Mouse (Mus musculus) embryonic facial prominence, embryonic 14.5 days (tissue): ENCODE measurements at regions not wholly inside any gene's neighbourhood (a gene's known extent, or its start where the extent isn't known, plus 50 kb on each side); places are given as distances from the start of the nearest gene placed in this dataset.
A peak's percentile ranks its signal among the peaks of the same experiment; 100 is the strongest.

ENCODE experiments used
- ATAC-seq: fragments of 200-750 bp; cut with Nextera tagmentation; 2 replicates; pipeline ENCODE4 v1.8.0; 2017; ENCODE audit warnings: low read depth, moderate number of reproducible peaks, moderate TSS enrichment
- DNase-seq: peaks from one replicate; pipeline ENCODE4 v3.0.0-alpha.2; 2015; ENCODE audit warnings: low spot score
- H3K27ac ChIP-seq: fragments of 300-500 bp; sonication (generic); replicated peaks from 2 replicates; pipeline ENCODE4 v1.5.1; 2014; ENCODE audit warnings: low read depth, mild to moderate bottlenecking, low read length, moderate library complexity
- H3K27me3 ChIP-seq: fragments of 300-500 bp; sonication (generic); replicated peaks from 2 replicates; pipeline ENCODE4 v1.6.1; 2014; ENCODE audit warnings: low read length; ENCODE audit not compliant: control insufficient read depth, insufficient read depth
- H3K36me3 ChIP-seq: fragments of 300-500 bp; sonication (generic); 2 replicates; pipeline ENCODE4 v1.6.1; 2014; ENCODE audit warnings: low read length, mixed read lengths; ENCODE audit not compliant: control insufficient read depth, insufficient read depth
- H3K4me1 ChIP-seq: fragments of 300-500 bp; sonication (generic); 2 replicates; pipeline ENCODE4 v1.6.1; 2014; ENCODE audit warnings: antibody characterized with exemption, low read length; ENCODE audit not compliant: control insufficient read depth, insufficient read depth
- H3K4me2 ChIP-seq: fragments of 300-500 bp; sonication (generic); 2 replicates; pipeline ENCODE4 v1.6.1; 2014; ENCODE audit warnings: low read depth, mild to moderate bottlenecking, low read length, moderate library complexity, mixed read lengths
- H3K4me3 ChIP-seq: fragments of 300-500 bp; sonication (generic); 2 replicates; pipeline ENCODE4 v1.5.1; 2014; ENCODE audit warnings: low read depth, mild to moderate bottlenecking, low read length
- H3K9ac ChIP-seq: fragments of 300-500 bp; sonication (generic); 2 replicates; pipeline ENCODE4 v1.6.1; 2014; ENCODE audit warnings: low read depth, mild to moderate bottlenecking, low read length, moderate library complexity, mixed read lengths
- H3K9me3 ChIP-seq: fragments of 300-500 bp; sonication (generic); 2 replicates; pipeline ENCODE4 v1.6.1; 2016; ENCODE audit warnings: low read length; ENCODE audit not compliant: control insufficient read depth
- WGBS: fragments of 180-500 bp; shearing (Covaris S2); extraction: QIAGEN DNeasy Blood & Tissue Kit; methylation state at CpG from one replicate; pipeline ENCODE4 v1.1.7; 2014; 5-methylcytosine and 5-hydroxymethylcytosine counted together

GRCm38 (mm10) chr1:159034952-159035351 lies 54.7 kb upstream of the Pappa2 start:
- WGBS = 50% methylated on average over 2 of the region's 2 CpGs
- H3K9me3 ChIP-seq = no peaks in the 10 kb centered on the region
- H3K36me3 ChIP-seq = no peaks in the 10 kb centered on the region
- ATAC-seq (no peak), DNase-seq (peak; percentile 45)
- no peak overlapping the region for H3K27ac ChIP-seq
- H3K9ac ChIP-seq = no peak overlapping the region
- no peaks in the 10 kb centered on the region for H3K4me1 ChIP-seq
- H3K4me3 ChIP-seq = no peak overlapping the region
- no peak overlapping the region for H3K4me2 ChIP-seq
- H3K27me3 ChIP-seq = no peaks in the 10 kb centered on the region

- ATAC-seq (no peak), DNase-seq (no peak)
- Histone ChIP-seq H3K9me3 (no peaks in the 10 kb centered on the region), H3K27me3 (no peaks in the 10 kb centered on the region), H3K9ac (no peak overlapping the region), H3K4me1 (no peaks in the 10 kb centered on the region), H3K27ac (no peak overlapping the region), H3K4me3 (no peak overlapping the region), H3K4me2 (no peak overlapping the region), H3K36me3 (no peaks in the 10 kb centered on the region)
- 51% methylated on average over 6 of the region's 6 CpGs for WGBS
These were observed 56.1 kb upstream of the Pappa2 start for GRCm38 (mm10) chr1:159036371-159036770.

GRCm38 (mm10) chr1:159045870-159046385 lies 65.6 kb upstream of the Pappa2 start:
- H3K9me3 ChIP-seq = no peaks in the 10 kb centered on the region
- no peak for DNase-seq
- no peak overlapping the region for H3K4me3 ChIP-seq
- H3K36me3 ChIP-seq = no peaks in the 10 kb centered on the region
- no peak overlapping the region for H3K9ac ChIP-seq
- 70% methylated on average over 4 of the region's 4 CpGs for WGBS
- no peak for ATAC-seq
- H3K27ac ChIP-seq = no peak overlapping the region
- H3K4me1 ChIP-seq = no peaks in the 10 kb centered on the region
- no peak overlapping the region for H3K4me2 ChIP-seq
- no peaks in the 10 kb centered on the region for H3K27me3 ChIP-seq

GRCm38 (mm10) chr1:159065024-159065423 lies 84.7 kb upstream of the Pappa2 start:
- H3K27me3 ChIP-seq = no peaks in the 10 kb centered on the region
- WGBS = 43% methylated on average over 1 of the region's 1 CpGs
- no peaks in the 10 kb centered on the region for H3K36me3 ChIP-seq
- no peak overlapping the region for H3K9ac ChIP-seq
- H3K27ac ChIP-seq = no peak overlapping the region
- no peak for DNase-seq
- no peaks in the 10 kb centered on the region for H3K4me1 ChIP-seq
- ATAC-seq = no peak
- H3K4me2 ChIP-seq = no peak overlapping the region
- H3K4me3 ChIP-seq = no peak overlapping the region
- no peaks in the 10 kb centered on the region for H3K9me3 ChIP-seq

- no peak overlapping the region for H3K4me2 ChIP-seq
These were observed 118.9 kb upstream of the Pappa2 start for GRCm38 (mm10) chr1:159099205-159099604.

GRCm38 (mm10) chr1:159122201-159122600 lies 109.9 kb upstream of the Cop1 start:
- H3K4me2 ChIP-seq = no peak overlapping the region
- H3K36me3 ChIP-seq = no peaks in the 10 kb centered on the region
- H3K4me3 ChIP-seq = no peak overlapping the region
- WGBS = 65% methylated on average over 3 of the region's 3 CpGs
- no peaks in the 10 kb centered on the region for H3K4me1 ChIP-seq
- DNase-seq (peak; percentile 2), ATAC-seq (no peak)
- no peak overlapping the region for H3K27ac ChIP-seq
- no peaks in the 10 kb centered on the region for H3K27me3 ChIP-seq
- no peak overlapping the region for H3K9ac ChIP-seq
- H3K9me3 ChIP-seq = no peaks in the 10 kb centered on the region

More at GRCm38 (mm10) chr1:159099205-159099604, 118.9 kb upstream of the Pappa2 start:
- no peak overlapping the region for H3K4me3 ChIP-seq
- DNase-seq = peak; percentile 31
- no peak overlapping the region for H3K9ac ChIP-seq
- WGBS = 55% methylated on average over 2 of the region's 2 CpGs
- H3K9me3 ChIP-seq = no peaks in the 10 kb centered on the region
- H3K4me1 ChIP-seq = no peaks in the 10 kb centered on the region
- no peaks in the 10 kb centered on the region for H3K36me3 ChIP-seq
- H3K27me3 ChIP-seq = no peaks in the 10 kb centered on the region
- no peak overlapping the region for H3K27ac ChIP-seq
- no peak for ATAC-seq

- no peak for ATAC-seq
These were observed 107.2 kb upstream of the Cop1 start for GRCm38 (mm10) chr1:159124874-159125273.

GRCm38 (mm10) chr1:159135301-159135700 lies 96.8 kb upstream of the Cop1 start:
- Histone ChIP-seq H3K9ac (no peak overlapping the region), H3K36me3 (no peaks in the 10 kb centered on the region), H3K27me3 (no peaks in the 10 kb centered on the region), H3K4me1 (no peaks in the 10 kb centered on the region), H3K27ac (no peak overlapping the region), H3K4me2 (peak overlapping the region; percentile 43), H3K9me3 (no peaks in the 10 kb centered on the region), H3K4me3 (0 out of 2 replicates have a peak overlapping the region, but pooled peaks have one; percentile 7)
- 3% methylated on average over 10 of the region's 10 CpGs for WGBS
- ATAC-seq = peak; percentile 65; the same call in 1 of the 2 replicates
- peak; percentile 83 for DNase-seq

More at GRCm38 (mm10) chr1:159124874-159125273, 107.2 kb upstream of the Cop1 start:
- Histone ChIP-seq H3K4me2 (no peak overlapping the region), H3K4me1 (no peaks in the 10 kb centered on the region), H3K36me3 (no peaks in the 10 kb centered on the region), H3K27ac (no peak overlapping the region), H3K4me3 (no peak overlapping the region), H3K9ac (no peak overlapping the region), H3K9me3 (no peaks in the 10 kb centered on the region), H3K27me3 (no peaks in the 10 kb centered on the region)
- no peak for DNase-seq

GRCm38 (mm10) chr1:159147788-159148497 lies 84.2 kb upstream of the Cop1 start:
- no peaks in the 10 kb centered on the region for H3K9me3 ChIP-seq
- H3K9ac ChIP-seq = no peak overlapping the region
- H3K4me1 ChIP-seq = no peaks in the 10 kb centered on the region
- ATAC-seq (no peak), DNase-seq (no peak)
- H3K36me3 ChIP-seq = no peaks in the 10 kb centered on the region
- no peak overlapping the region for H3K27ac ChIP-seq
- no peak overlapping the region for H3K4me3 ChIP-seq
- no peaks in the 10 kb centered on the region for H3K27me3 ChIP-seq
- WGBS = 81% methylated on average over 8 of the region's 8 CpGs
- no peak overlapping the region for H3K4me2 ChIP-seq
